Mouse (Mus musculus) hindbrain, postnatal 0 days (tissue): Measurements from ENCODE around the gene Trim30c. TPM values are rescaled to one million over a fixed set of nuclear protein-coding genes. Genes with fewer than 3 reads are reported as not detected.
A peak's percentile ranks its signal among the peaks of the same experiment; 100 is the strongest.

ENCODE experiments used
- ATAC-seq: fragments of 200-750 bp; cut with Nextera tagmentation; 2 replicates; pipeline ENCODE4 v1.8.0; 2017; ENCODE audit warnings: mild to moderate bottlenecking, moderate TSS enrichment, moderate library complexity
- DNase-seq: peaks from one replicate; pipeline ENCODE4 v3.0.0-alpha.2; 2015; ENCODE audit warnings: low spot score
- H3K27ac ChIP-seq: fragments of 300-500 bp; sonication (generic); 2 replicates; pipeline ENCODE4 v1.5.1; 2014; ENCODE audit warnings: mild to moderate bottlenecking
- H3K27me3 ChIP-seq: fragments of 300-500 bp; sonication (generic); 2 replicates; pipeline ENCODE4 v1.6.1; 2014; ENCODE audit warnings: low read length, mixed read lengths; ENCODE audit not compliant: insufficient read depth
- H3K36me3 ChIP-seq: fragments of 300-500 bp; sonication (generic); 2 replicates; pipeline ENCODE4 v1.6.1; 2014; ENCODE audit warnings: low read length, mixed read lengths; ENCODE audit not compliant: insufficient read depth
- H3K4me1 ChIP-seq: fragments of 300-500 bp; sonication (generic); 2 replicates; pipeline ENCODE4 v1.6.1; 2014; ENCODE audit warnings: antibody characterized with exemption, low read length, mixed read lengths; ENCODE audit not compliant: insufficient read depth
- H3K4me2 ChIP-seq: fragments of 300-500 bp; sonication (generic); 2 replicates; pipeline ENCODE4 v1.6.1; 2014; ENCODE audit warnings: low read depth, mild to moderate bottlenecking, low read length, moderate library complexity, mixed read lengths
- H3K4me3 ChIP-seq: fragments of 300-500 bp; sonication (generic); 2 replicates; pipeline ENCODE4 v1.5.1; 2014; ENCODE audit warnings: low read length
- H3K9ac ChIP-seq: fragments of 300-500 bp; sonication (generic); replicated peaks from 2 replicates; pipeline ENCODE4 v1.6.1; 2014; ENCODE audit warnings: mild to moderate bottlenecking, low read length, moderate library complexity, mixed read lengths
- H3K9me3 ChIP-seq: fragments of 300-500 bp; sonication (generic); 2 replicates; pipeline ENCODE4 v1.6.1; 2016; ENCODE audit warnings: low read length, mixed read lengths
- CTCF ChIP-seq: IDR thresholded peaks from 2 replicates; pipeline ENCODE4 v1.5.1; 2016; ENCODE audit warnings: antibody characterized with exemption, control low read depth, low read depth
- WGBS: fragments of 180-500 bp; shearing (Covaris S2); extraction: QIAGEN DNeasy Blood & Tissue Kit; methylation state at CpG from one replicate; pipeline ENCODE4 v1.1.7; 2014; 5-methylcytosine and 5-hydroxymethylcytosine counted together
- polyA plus RNA-seq: library from polyadenylated mRNA; unstranded; fragments of >200 nt; fragmentation: Nextera tagmentation; extraction: Ambion mirVana; gene quantifications from 2 replicates; pipeline ENCODE4 v1.2.1, GENCODE M21; 2015
- total RNA-seq: library from RNA; depleted of rRNA; stranded (reverse); fragments of >200 nt; gene quantifications from 2 replicates; pipeline ENCODE4 v1.2.3, GENCODE M21; 2014; rRNA removed

The Trim30c gene
- total RNA-seq: 1.2 TPM in 1 of 2 replicates, not detected in the other
- not detected in 2 replicates for polyA plus RNA-seq

DNA sequence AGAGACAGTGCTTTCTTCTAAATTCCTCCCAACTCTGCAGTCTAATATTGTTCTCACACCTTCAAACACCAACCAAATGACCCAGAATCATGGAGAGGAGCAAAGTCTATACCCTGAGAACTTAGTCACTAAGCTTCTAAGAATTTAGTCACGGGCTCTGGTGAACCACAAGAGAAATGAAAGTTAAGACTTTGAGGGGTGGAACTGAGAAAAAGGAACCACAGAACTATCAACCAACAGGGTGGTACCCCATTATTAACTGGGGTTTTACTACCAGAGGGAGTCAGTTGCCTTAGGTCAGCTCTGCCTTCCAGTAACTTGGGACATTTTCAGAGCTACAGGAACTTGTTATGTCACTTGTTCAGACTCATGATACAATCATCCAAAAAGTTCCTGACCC, at the start of gene Trim30c:
Gene Trim30c (minus strand): TSS at position 140 of the 400 bp plus-strand sequence.
- TF ChIP-seq CTCF: no peak
- H3K4me1 ChIP-seq: no peaks in the 10 kb centered on the region
- no peaks in the 10 kb centered on the region for H3K9me3 ChIP-seq
- no peak within 1 kb of the TSS for H3K9ac ChIP-seq
- no peak within 1 kb of the TSS for H3K27ac ChIP-seq
- no peaks in the 10 kb centered on the region for H3K27me3 ChIP-seq
- no peak within 1 kb of the TSS for H3K4me2 ChIP-seq
- no peak within 1 kb of the TSS for H3K4me3 ChIP-seq
- no peaks in the 10 kb centered on the region for H3K36me3 ChIP-seq
- DNase-seq: no peak
- no peak for ATAC-seq
- WGBS: 88% methylated on average over 1 of the region's 1 CpGs

DNA sequence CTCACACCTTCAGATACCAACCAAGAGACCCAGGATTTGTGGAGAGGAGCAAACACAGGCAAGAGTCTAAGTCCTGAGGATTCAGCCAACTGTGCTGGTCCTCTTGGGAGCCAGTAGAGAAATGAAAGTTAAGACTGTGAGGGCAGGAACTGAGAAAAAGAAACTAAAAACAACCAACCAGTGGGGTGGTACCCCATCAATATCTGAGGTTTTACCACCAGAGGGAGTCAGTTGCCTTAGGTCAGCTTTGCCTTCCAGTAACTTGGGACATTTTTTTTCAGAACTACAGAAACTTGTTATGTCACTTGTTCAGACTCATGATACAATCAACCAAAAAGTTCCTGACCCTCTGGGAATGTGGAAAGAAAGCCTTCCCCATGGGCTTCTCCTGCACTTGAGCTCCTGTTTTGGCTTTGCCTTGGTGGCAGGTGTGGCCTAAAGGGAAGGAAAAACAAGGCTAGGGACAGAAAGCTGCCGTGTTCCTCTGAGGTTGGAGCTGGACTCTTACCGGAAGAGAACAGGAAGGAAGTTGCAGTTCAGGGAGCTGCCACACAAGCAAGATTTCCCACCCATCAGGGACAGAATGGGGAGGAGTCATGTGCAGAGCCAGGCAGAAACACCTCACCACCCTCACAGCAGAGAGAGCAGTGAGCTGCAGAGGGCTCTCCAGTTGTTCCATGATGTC, 45.5 kb upstream of the Trim30c start:
- WGBS: 74% methylated on average over 2 of the region's 2 CpGs
- no peak for ATAC-seq

DNA sequence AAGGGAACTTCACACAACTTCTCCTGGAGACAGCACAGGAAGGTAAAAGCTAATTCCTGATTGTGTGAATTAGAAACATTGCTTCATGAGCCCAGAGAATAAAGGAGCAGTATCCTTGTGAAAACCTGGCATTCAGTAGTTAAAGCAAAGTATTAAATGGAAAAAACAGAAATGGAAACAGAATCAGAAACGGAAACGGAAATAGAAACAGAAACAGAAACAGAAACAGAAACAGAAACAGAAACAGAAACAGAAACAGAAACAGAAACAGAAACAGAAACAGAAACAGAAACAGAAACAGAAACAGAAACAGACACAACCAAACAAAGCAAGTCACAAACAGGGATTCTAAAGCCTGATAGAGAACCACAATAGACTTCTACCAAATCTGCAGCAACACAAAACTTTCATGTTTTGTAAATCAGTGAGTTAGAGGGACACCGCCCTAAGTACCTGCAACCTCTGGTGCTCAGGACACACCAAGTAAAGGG, 3.9 kb upstream of the Trim30c start:
- Histone ChIP-seq H3K27ac (no peak overlapping the region), H3K27me3 (no peaks in the 10 kb centered on the region), H3K4me1 (no peaks in the 10 kb centered on the region), H3K4me2 (no peak overlapping the region), H3K9me3 (no peaks in the 10 kb centered on the region), H3K36me3 (no peaks in the 10 kb centered on the region), H3K4me3 (no peak overlapping the region), H3K9ac (no peak overlapping the region)
- ATAC-seq (no peak), DNase-seq (no peak)
- 92% methylated on average over 3 of the region's 3 CpGs for WGBS
- no peak for TF ChIP-seq CTCF

More for the DNA sequence above, 45.5 kb upstream of the Trim30c start:
- Histone ChIP-seq H3K4me3 (no peak overlapping the region), H3K9ac (no peak overlapping the region), H3K4me2 (no peak overlapping the region), H3K4me1 (no peaks in the 10 kb centered on the region), H3K36me3 (no peaks in the 10 kb centered on the region), H3K9me3 (no peaks in the 10 kb centered on the region), H3K27me3 (no peaks in the 10 kb centered on the region), H3K27ac (no peak overlapping the region)
- DNase-seq: peak; percentile 15
- TF ChIP-seq CTCF: peak; percentile 29

DNA sequence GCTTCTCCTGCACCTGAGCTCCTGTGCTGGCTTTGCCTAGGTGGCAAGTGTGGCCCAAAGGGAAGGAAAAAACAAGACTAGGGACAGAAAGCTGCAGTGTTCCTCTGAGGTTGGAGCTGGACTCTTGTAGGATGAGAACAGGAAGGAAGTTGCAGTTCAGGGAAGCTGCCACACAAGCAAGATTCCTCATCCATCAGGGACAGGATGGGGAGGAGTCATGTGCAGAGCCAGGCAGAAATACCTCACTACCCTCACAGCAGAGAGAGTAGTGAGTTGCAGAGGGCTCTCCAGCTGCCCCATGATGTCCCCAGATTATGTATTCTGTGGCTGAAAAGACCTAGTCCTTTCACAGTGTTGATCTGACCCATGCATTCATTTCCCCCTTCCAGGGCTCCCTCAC, 503 bp upstream of the Trim30c start:
- no peak for ATAC-seq
- TF ChIP-seq CTCF: no peak
- no peak overlapping the region for H3K27ac ChIP-seq

DNA sequence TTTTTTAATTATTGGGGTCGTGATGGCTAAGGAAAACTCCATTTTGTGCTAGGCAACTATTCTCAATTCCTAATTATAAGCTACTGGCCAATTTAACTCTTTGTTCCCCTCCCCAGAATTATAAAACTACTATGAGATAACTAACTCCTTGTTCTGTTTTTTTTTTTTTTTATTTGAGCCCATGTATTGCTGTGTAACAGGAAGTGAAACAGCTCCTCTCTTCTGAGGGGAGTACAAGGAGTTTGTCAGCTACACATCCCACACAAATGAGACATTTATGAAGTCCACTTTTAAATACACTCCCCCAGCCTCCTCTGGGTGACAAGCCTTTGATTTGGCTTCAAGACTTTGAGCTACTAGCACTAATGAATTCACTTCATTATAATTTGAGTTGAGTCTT, 2.1 kb downstream of the Trim30c start:
- WGBS: 65% methylated on average over 1 of the region's 1 CpGs
- no peak overlapping the region for H3K4me2 ChIP-seq
- no peak overlapping the region for H3K4me3 ChIP-seq
- no peaks in the 10 kb centered on the region for H3K36me3 ChIP-seq
- no peak for DNase-seq
- H3K4me1 ChIP-seq: no peaks in the 10 kb centered on the region
- H3K27ac ChIP-seq: no peak overlapping the region
- no peak for ATAC-seq
- TF ChIP-seq CTCF: no peak
- no peaks in the 10 kb centered on the region for H3K9me3 ChIP-seq
- no peak overlapping the region for H3K9ac ChIP-seq
- no peaks in the 10 kb centered on the region for H3K27me3 ChIP-seq

More for the DNA sequence above, 503 bp upstream of the Trim30c start:
- no peaks in the 10 kb centered on the region for H3K9me3 ChIP-seq
- H3K9ac ChIP-seq: no peak overlapping the region
- H3K36me3 ChIP-seq: no peaks in the 10 kb centered on the region
- no peak overlapping the region for H3K4me3 ChIP-seq
- no peaks in the 10 kb centered on the region for H3K4me1 ChIP-seq
- no peak for DNase-seq
- H3K4me2 ChIP-seq: no peak overlapping the region
- H3K27me3 ChIP-seq: no peaks in the 10 kb centered on the region

DNA sequence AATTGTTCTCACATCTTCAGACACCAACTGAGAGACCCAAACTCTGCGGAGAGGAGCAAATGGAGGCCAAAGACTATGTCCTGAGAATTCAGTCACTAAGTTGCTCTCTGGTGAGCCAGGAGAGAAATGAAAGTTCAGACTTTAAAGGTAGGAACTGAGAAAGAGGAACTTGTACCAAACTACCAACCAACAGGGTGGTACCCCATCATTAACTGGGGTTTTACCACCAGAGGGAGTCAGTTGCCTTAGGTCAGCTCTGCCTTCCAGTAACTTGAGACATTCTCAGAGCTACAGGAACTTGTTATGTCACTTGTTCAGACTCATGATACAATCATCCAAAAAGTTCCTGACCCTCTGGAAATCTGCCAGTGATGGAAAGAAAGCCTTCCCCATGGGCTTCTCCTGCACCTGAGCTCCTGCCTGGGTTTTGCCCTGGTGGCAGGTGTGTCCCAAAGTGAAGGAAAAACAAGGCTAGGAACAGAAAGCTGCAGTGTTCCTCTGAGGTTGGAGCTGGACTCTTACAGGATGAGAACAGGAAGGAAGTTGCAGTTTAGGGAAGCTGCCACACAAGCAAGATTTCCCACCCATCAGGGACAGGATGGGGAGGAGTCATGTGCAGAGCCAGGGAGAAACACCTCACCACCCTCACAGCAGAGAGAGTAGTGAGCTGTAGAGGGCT, 30.8 kb downstream of the Trim30c start, which contains the start of gene Trim30b:
Gene Trim30b (minus strand): TSS at position 149 of the 679 bp plus-strand sequence.
- Histone ChIP-seq H3K27me3 (no peaks in the 10 kb centered on the region), H3K27ac (no peak within 1 kb of the TSS), H3K4me2 (no peak within 1 kb of the TSS), H3K9ac (no peak within 1 kb of the TSS), H3K36me3 (no peaks in the 10 kb centered on the region), H3K4me1 (no peaks in the 10 kb centered on the region), H3K9me3 (no peaks in the 10 kb centered on the region), H3K4me3 (no peak within 1 kb of the TSS)
- no peak for TF ChIP-seq CTCF
- ATAC-seq (no peak), DNase-seq (no peak)
- WGBS: 68% methylated on average over 1 of the region's 1 CpGs

DNA sequence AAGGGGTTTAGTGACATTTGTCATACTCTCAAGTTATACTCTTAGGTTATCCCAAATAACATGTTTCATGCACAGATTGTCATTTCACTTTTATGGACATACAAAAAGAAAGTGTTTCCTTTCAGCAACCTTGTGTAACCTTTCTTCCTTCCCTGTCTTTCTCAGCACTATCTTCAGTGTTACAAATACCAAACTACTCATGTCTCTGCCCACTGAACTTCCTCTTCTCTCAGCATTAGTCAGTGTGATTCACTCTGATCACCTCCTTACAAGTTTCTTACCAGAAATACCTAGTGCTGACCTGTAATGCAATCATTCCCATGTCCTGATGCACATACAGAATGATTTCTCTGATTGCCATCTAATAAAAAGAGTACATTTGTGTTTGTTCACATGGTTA, 34.3 kb downstream of the Trim30c start:
- H3K9ac ChIP-seq: no peak overlapping the region
- no peaks in the 10 kb centered on the region for H3K4me1 ChIP-seq
- ATAC-seq (no peak), DNase-seq (no peak)
- no peak overlapping the region for H3K27ac ChIP-seq
- H3K4me3 ChIP-seq: no peak overlapping the region
- H3K27me3 ChIP-seq: no peaks in the 10 kb centered on the region
- H3K4me2 ChIP-seq: no peak overlapping the region
- H3K36me3 ChIP-seq: no peaks in the 10 kb centered on the region
- TF ChIP-seq CTCF: no peak
- H3K9me3 ChIP-seq: no peaks in the 10 kb centered on the region
